Mouse (Mus musculus): Measurements from ENCODE around the gene Rbm8a. TPM values are rescaled to one million over a fixed set of nuclear protein-coding genes. Genes with fewer than 3 reads are reported as not detected.
"Not testable (repeated sequence)": the region's sequence is repeated elsewhere in the genome, so short reads cannot be mapped to it uniquely, and the experiment has no call there.

Rbm8a gene
- polyA plus RNA-seq, 1 experiment from 2014 or later, result 181 TPM

- H3K9ac ChIP-seq (ENCODE audit: low read length), result peak overlapping the region; percentile 52
- ATAC-seq (ENCODE audit: low FRiP score), result no peak
- peak overlapping the region; percentile 12; the same call in 1 of the 2 replicates for H3K4me3 ChIP-seq (ENCODE audit: low read depth, low read length)
Measured at GRCm38 (mm10) chr3:96662731-96663316, 33.1 kb downstream of the Rbm8a start.

GRCm38 (mm10) chr3:96663432-96664239 lies 33.9 kb downstream of the Rbm8a start:
- H3K27ac ChIP-seq (ENCODE audit: low read depth, low read length), result no peak overlapping the region
- H3K9me3 ChIP-seq (ENCODE audit: control insufficient read depth, low read length), result no peaks in the 10 kb centered on the region
- peak overlapping the region; percentile 12; the same call in 1 of the 2 replicates for H3K4me3 ChIP-seq (ENCODE audit: low read depth, low read length)

More at GRCm38 (mm10) chr3:96662731-96663316, 33.1 kb downstream of the Rbm8a start:
- H3K36me3 ChIP-seq (ENCODE audit: control insufficient read depth, insufficient read depth, low read length), result no peaks in the 10 kb centered on the region
- DNase-seq (ENCODE audit: low spot score, missing footprints), result no peak
- H3K4me2 ChIP-seq, result peak overlapping the region; percentile 44
- H3K4me1 ChIP-seq (ENCODE audit: control insufficient read depth, insufficient read depth, low read length), result peaks cover 3% of the 10 kb centered on the region; the same call in 1 of the 2 replicates
- H3K27me3 ChIP-seq (ENCODE audit: control insufficient read depth, insufficient read depth, low read length), result no peaks in the 10 kb centered on the region
- no peak overlapping the region for H3K27ac ChIP-seq (ENCODE audit: low read depth, low read length)
- 49% methylated on average over 8 of the region's 8 CpGs for WGBS
- H3K9me3 ChIP-seq (ENCODE audit: control insufficient read depth, low read length), result no peaks in the 10 kb centered on the region

GRCm38 (mm10) chr3:96665732-96666363 lies 36.1 kb downstream of the Rbm8a start:
- not testable (repeated sequence) for H3K27me3 ChIP-seq (ENCODE audit: control insufficient read depth, insufficient read depth, low read length); H3K4me1 ChIP-seq (ENCODE audit: control insufficient read depth, insufficient read depth, low read length); H3K4me2 ChIP-seq; H3K4me3 ChIP-seq (ENCODE audit: low read depth, low read length); H3K9ac ChIP-seq (ENCODE audit: low read length); H3K9me3 ChIP-seq (ENCODE audit: control insufficient read depth, low read length); ATAC-seq (ENCODE audit: low FRiP score); H3K27ac ChIP-seq (ENCODE audit: low read depth, low read length); H3K36me3 ChIP-seq (ENCODE audit: control insufficient read depth, insufficient read depth, low read length)
- 92% methylated on average over 7 of the region's 7 CpGs for WGBS
- peak; percentile 6 for DNase-seq (ENCODE audit: low spot score, missing footprints)

More at GRCm38 (mm10) chr3:96663432-96664239, 33.9 kb downstream of the Rbm8a start:
- H3K4me1 ChIP-seq (ENCODE audit: control insufficient read depth, insufficient read depth, low read length), result peaks cover 3% of the 10 kb centered on the region; the same call in 1 of the 2 replicates
- peak overlapping the region; percentile 52 for H3K9ac ChIP-seq (ENCODE audit: low read length)
- WGBS, result 5% methylated on average over 18 of the region's 18 CpGs
- H3K27me3 ChIP-seq (ENCODE audit: control insufficient read depth, insufficient read depth, low read length), result no peaks in the 10 kb centered on the region
- ATAC-seq (ENCODE audit: low FRiP score) (peak; percentile 83), DNase-seq (ENCODE audit: low spot score, missing footprints) (peak; percentile 99)
- peak overlapping the region; percentile 44 for H3K4me2 ChIP-seq
- H3K36me3 ChIP-seq (ENCODE audit: control insufficient read depth, insufficient read depth, low read length), result no peaks in the 10 kb centered on the region

- Histone ChIP-seq H3K27me3 (ENCODE audit: control insufficient read depth, insufficient read depth, low read length) (no peaks in the 10 kb centered on the region; the same call in 1 of the 2 replicates), H3K27ac (ENCODE audit: low read depth, low read length) (no peak overlapping the region), H3K4me1 (ENCODE audit: control insufficient read depth, insufficient read depth, low read length) (peaks cover 4% of the 10 kb centered on the region; the same call in 1 of the 2 replicates), H3K4me3 (ENCODE audit: low read depth, low read length) (no peak overlapping the region), H3K9me3 (ENCODE audit: control insufficient read depth, low read length) (no peaks in the 10 kb centered on the region), H3K4me2 (no peak overlapping the region), H3K9ac (ENCODE audit: low read length) (no peak overlapping the region), H3K36me3 (ENCODE audit: control insufficient read depth, insufficient read depth, low read length) (no peaks in the 10 kb centered on the region)
- DNase-seq (ENCODE audit: low spot score, missing footprints) (no peak), ATAC-seq (ENCODE audit: low FRiP score) (no peak)
- WGBS, result 92% methylated on average over 5 of the region's 5 CpGs
Measured at GRCm38 (mm10) chr3:96666916-96667315, 37.2 kb downstream of the Rbm8a start.

GRCm38 (mm10) chr3:96667316-96667715 lies 37.6 kb downstream of the Rbm8a start:
- no peaks in the 10 kb centered on the region for H3K36me3 ChIP-seq (ENCODE audit: control insufficient read depth, insufficient read depth, low read length)
- H3K27ac ChIP-seq (ENCODE audit: low read depth, low read length), result no peak overlapping the region
- peak; percentile 81 for DNase-seq (ENCODE audit: low spot score, missing footprints)
- no peak overlapping the region for H3K9ac ChIP-seq (ENCODE audit: low read length)
- H3K4me3 ChIP-seq (ENCODE audit: low read depth, low read length), result no peak overlapping the region
- WGBS, result 53% methylated on average over 1 of the region's 1 CpGs
- H3K4me1 ChIP-seq (ENCODE audit: control insufficient read depth, insufficient read depth, low read length), result peaks cover 4% of the 10 kb centered on the region; the same call in 1 of the 2 replicates
- no peaks in the 10 kb centered on the region for H3K9me3 ChIP-seq (ENCODE audit: control insufficient read depth, low read length)
- H3K27me3 ChIP-seq (ENCODE audit: control insufficient read depth, insufficient read depth, low read length), result no peaks in the 10 kb centered on the region; the same call in 1 of the 2 replicates
- no peak overlapping the region for H3K4me2 ChIP-seq
- ATAC-seq (ENCODE audit: low FRiP score), result no peak

- ATAC-seq (ENCODE audit: low FRiP score), result no peak
- no peaks in the 10 kb centered on the region for H3K36me3 ChIP-seq (ENCODE audit: control insufficient read depth, insufficient read depth, low read length)
Measured at GRCm38 (mm10) chr3:96668424-96669067, 38.8 kb downstream of the Rbm8a start.

GRCm38 (mm10) chr3:96669727-96670468 lies 40.2 kb downstream of the Rbm8a start, which contains the start of gene Ankrd35:
Ankrd35 (plus strand) TSS chr3:96670131.
- Histone ChIP-seq H3K36me3 (ENCODE audit: control insufficient read depth, insufficient read depth, low read length) (no peaks in the 10 kb centered on the region), H3K4me2 (peak within 1 kb of the TSS; percentile 55), H3K4me1 (ENCODE audit: control insufficient read depth, insufficient read depth, low read length) (peaks cover 2% of the 10 kb centered on the region; the same call in 1 of the 2 replicates), H3K9me3 (ENCODE audit: control insufficient read depth, low read length) (no peaks in the 10 kb centered on the region), H3K4me3 (ENCODE audit: low read depth, low read length) (peak within 1 kb of the TSS; percentile 32), H3K9ac (ENCODE audit: low read length) (peak within 1 kb of the TSS; percentile 24; the same call in 1 of the 2 replicates), H3K27me3 (ENCODE audit: control insufficient read depth, insufficient read depth, low read length) (no peaks in the 10 kb centered on the region; the same call in 1 of the 2 replicates), H3K27ac (ENCODE audit: low read depth, low read length) (no peak within 1 kb of the TSS)
- DNase-seq (ENCODE audit: low spot score, missing footprints) (peak; percentile 97), ATAC-seq (ENCODE audit: low FRiP score) (peak; percentile 95)
- WGBS, result 5% methylated on average over 35 of the region's 35 CpGs

More at GRCm38 (mm10) chr3:96668424-96669067, 38.8 kb downstream of the Rbm8a start:
- H3K9me3 ChIP-seq (ENCODE audit: control insufficient read depth, low read length), result no peaks in the 10 kb centered on the region
- no peak overlapping the region for H3K4me3 ChIP-seq (ENCODE audit: low read depth, low read length)
- no peak for DNase-seq (ENCODE audit: low spot score, missing footprints)
- 98% methylated on average over 5 of the region's 5 CpGs for WGBS
- peaks cover 2% of the 10 kb centered on the region; the same call in 1 of the 2 replicates for H3K4me1 ChIP-seq (ENCODE audit: control insufficient read depth, insufficient read depth, low read length)
- no peak overlapping the region for H3K9ac ChIP-seq (ENCODE audit: low read length)
- no peak overlapping the region for H3K27ac ChIP-seq (ENCODE audit: low read depth, low read length)
- H3K4me2 ChIP-seq, result no peak overlapping the region
- H3K27me3 ChIP-seq (ENCODE audit: control insufficient read depth, insufficient read depth, low read length), result no peaks in the 10 kb centered on the region; the same call in 1 of the 2 replicates

GRCm38 (mm10) chr3:96671519-96671918 lies 41.8 kb downstream of the Rbm8a start:
- Histone ChIP-seq H3K27ac (ENCODE audit: low read depth, low read length) (no peak overlapping the region), H3K9ac (ENCODE audit: low read length) (no peak overlapping the region), H3K36me3 (ENCODE audit: control insufficient read depth, insufficient read depth, low read length) (no peaks in the 10 kb centered on the region), H3K9me3 (ENCODE audit: control insufficient read depth, low read length) (no peaks in the 10 kb centered on the region), H3K4me3 (ENCODE audit: low read depth, low read length) (no peak overlapping the region), H3K27me3 (ENCODE audit: control insufficient read depth, insufficient read depth, low read length) (no peaks in the 10 kb centered on the region; the same call in 1 of the 2 replicates), H3K4me1 (ENCODE audit: control insufficient read depth, insufficient read depth, low read length) (peaks cover 2% of the 10 kb centered on the region; the same call in 1 of the 2 replicates), H3K4me2 (no peak overlapping the region)
- ATAC-seq (ENCODE audit: low FRiP score) (no peak), DNase-seq (ENCODE audit: low spot score, missing footprints) (peak; percentile 71)
- whole genome bisulfite sequencing, result 94% methylated on average over 5 of the region's 5 CpGs
